Mouse (Mus musculus): ENCODE measurements around the gene Map4k4. TPM values are rescaled to one million over a fixed set of nuclear protein-coding genes. Genes with fewer than 3 reads are reported as not detected.

Map4k4 gene
- polyA plus RNA-seq, 1 experiment from 2014 or later: 68.2 TPM

DNA sequence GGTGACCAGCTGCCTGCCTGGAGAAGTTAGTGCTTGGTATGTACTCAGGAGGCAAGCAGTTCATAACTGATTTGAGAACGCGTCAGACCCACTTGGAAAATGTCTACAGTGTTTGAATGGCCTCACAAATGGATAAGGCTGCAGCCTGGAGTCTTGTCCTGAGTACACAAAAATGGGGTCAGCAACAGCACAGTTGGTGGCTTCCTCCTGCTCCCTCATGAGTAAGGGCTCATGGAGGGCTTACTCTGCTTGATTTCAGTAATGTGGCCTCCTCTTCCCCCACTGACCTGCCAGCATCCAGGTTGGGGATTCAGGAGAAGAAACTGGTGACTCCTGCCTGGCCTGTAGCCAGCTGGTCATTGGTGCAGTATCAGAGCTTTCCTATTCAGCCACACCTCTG is 130.9 kb downstream of the Map4k4 start:
- H3K4me3 ChIP-seq (ENCODE audit: low read depth, low read length): no peak overlapping the region
- WGBS: 90% methylated on average over 2 of the region's 2 CpGs
- no peak overlapping the region for H3K27ac ChIP-seq (ENCODE audit: low read depth, low read length)
- no peak overlapping the region for H3K4me2 ChIP-seq (replicated peaks; ENCODE audit: low read depth, low read length)
- H3K9ac ChIP-seq (ENCODE audit: low read depth, low read length): no peak overlapping the region
- no peaks in the 10 kb centered on the region for H3K36me3 ChIP-seq (ENCODE audit: control insufficient read depth, insufficient read depth, low read length)
- H3K9me3 ChIP-seq (ENCODE audit: control insufficient read depth, low read length): no peaks in the 10 kb centered on the region
- ATAC-seq (ENCODE audit: low FRiP score) (no peak), DNase-seq (ENCODE audit: low spot score) (no peak)
- H3K27me3 ChIP-seq (ENCODE audit: control insufficient read depth, insufficient read depth, low read length): no peaks in the 10 kb centered on the region
- no peaks in the 10 kb centered on the region for H3K4me1 ChIP-seq (replicated peaks; ENCODE audit: control insufficient read depth, insufficient read depth, low read length)

DNA sequence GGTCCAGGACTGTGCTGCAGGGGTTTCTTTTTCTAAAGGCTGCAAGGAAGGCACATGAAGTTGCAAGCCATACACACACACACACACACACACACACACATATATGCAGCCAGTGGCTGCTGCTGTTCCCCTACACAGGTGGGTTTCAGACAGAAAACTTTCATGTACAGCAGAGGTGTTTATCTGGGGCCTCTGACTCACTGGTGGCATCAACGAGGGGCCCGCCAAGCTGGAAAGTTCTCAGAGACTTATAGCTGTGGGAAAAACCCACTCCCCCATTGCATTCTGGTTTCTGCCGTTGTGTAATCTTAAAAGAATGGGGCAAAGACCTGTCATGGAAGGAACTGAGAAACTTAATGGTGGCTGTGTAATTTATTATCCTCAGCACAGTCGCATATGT is 132.6 kb downstream of the Map4k4 start:
- H3K4me3 ChIP-seq (ENCODE audit: low read depth, low read length): no peak overlapping the region
- ATAC-seq (ENCODE audit: low FRiP score): no peak
- no peak for DNase-seq (ENCODE audit: low spot score)
- H3K27me3 ChIP-seq (ENCODE audit: control insufficient read depth, insufficient read depth, low read length): no peaks in the 10 kb centered on the region
- H3K4me1 ChIP-seq (replicated peaks; ENCODE audit: control insufficient read depth, insufficient read depth, low read length): no peaks in the 10 kb centered on the region
- H3K36me3 ChIP-seq (ENCODE audit: control insufficient read depth, insufficient read depth, low read length): no peaks in the 10 kb centered on the region
- H3K27ac ChIP-seq (ENCODE audit: low read depth, low read length): no peak overlapping the region
- 89% methylated on average over 4 of the region's 4 CpGs for WGBS
- no peak overlapping the region for H3K9ac ChIP-seq (ENCODE audit: low read depth, low read length)
- no peaks in the 10 kb centered on the region for H3K9me3 ChIP-seq (ENCODE audit: control insufficient read depth, low read length)
- no peak overlapping the region for H3K4me2 ChIP-seq (replicated peaks; ENCODE audit: low read depth, low read length)

- Histone ChIP-seq H3K27ac (ENCODE audit: low read depth, low read length) (no peak overlapping the region), H3K9ac (ENCODE audit: low read depth, low read length) (no peak overlapping the region), H3K9me3 (ENCODE audit: control insufficient read depth, low read length) (no peaks in the 10 kb centered on the region), H3K4me2 (replicated peaks; ENCODE audit: low read depth, low read length) (no peak overlapping the region), H3K36me3 (ENCODE audit: control insufficient read depth, insufficient read depth, low read length) (no peaks in the 10 kb centered on the region), H3K4me1 (replicated peaks; ENCODE audit: control insufficient read depth, insufficient read depth, low read length) (no peaks in the 10 kb centered on the region), H3K27me3 (ENCODE audit: control insufficient read depth, insufficient read depth, low read length) (no peaks in the 10 kb centered on the region), H3K4me3 (ENCODE audit: low read depth, low read length) (no peak overlapping the region)
- no peak for DNase-seq (ENCODE audit: low spot score)
- WGBS: 76% methylated on average over 12 of the region's 12 CpGs
- ATAC-seq (ENCODE audit: low FRiP score): no peak
Measured at GRCm38 (mm10) chr1:40033743-40034420, 133.2 kb downstream of the Map4k4 start.

- H3K9me3 ChIP-seq (ENCODE audit: control insufficient read depth, low read length): no peaks in the 10 kb centered on the region
- ATAC-seq (ENCODE audit: low FRiP score): no peak
- no peak overlapping the region for H3K4me2 ChIP-seq (replicated peaks; ENCODE audit: low read depth, low read length)
- no peak overlapping the region for H3K4me3 ChIP-seq (ENCODE audit: low read depth, low read length)
- H3K27me3 ChIP-seq (ENCODE audit: control insufficient read depth, insufficient read depth, low read length): no peaks in the 10 kb centered on the region
- H3K9ac ChIP-seq (ENCODE audit: low read depth, low read length): no peak overlapping the region
- H3K36me3 ChIP-seq (ENCODE audit: control insufficient read depth, insufficient read depth, low read length): no peaks in the 10 kb centered on the region
- H3K27ac ChIP-seq (ENCODE audit: low read depth, low read length): no peak overlapping the region
- WGBS: 96% methylated on average over 6 of the region's 6 CpGs
- no peak for DNase-seq (ENCODE audit: low spot score)
- H3K4me1 ChIP-seq (replicated peaks; ENCODE audit: control insufficient read depth, insufficient read depth, low read length): no peaks in the 10 kb centered on the region
Measured at GRCm38 (mm10) chr1:40037831-40038230, 137.1 kb downstream of the Map4k4 start.

- ATAC-seq (ENCODE audit: low FRiP score): no peak
Measured at GRCm38 (mm10) chr1:40045686-40046085, 145.0 kb downstream of the Map4k4 start.

GRCm38 (mm10) chr1:40046600-40046999 is 145.9 kb downstream of the Map4k4 start:
- DNase-seq (ENCODE audit: low spot score): no peak
- 89% methylated on average over 5 of the region's 5 CpGs for WGBS

More at GRCm38 (mm10) chr1:40045686-40046085, 145.0 kb downstream of the Map4k4 start:
- no peak overlapping the region for H3K4me2 ChIP-seq (replicated peaks; ENCODE audit: low read depth, low read length)
- no peak overlapping the region for H3K27ac ChIP-seq (ENCODE audit: low read depth, low read length)
- no peaks in the 10 kb centered on the region for H3K4me1 ChIP-seq (replicated peaks; ENCODE audit: control insufficient read depth, insufficient read depth, low read length)
- DNase-seq (ENCODE audit: low spot score): no peak
- no peaks in the 10 kb centered on the region for H3K27me3 ChIP-seq (ENCODE audit: control insufficient read depth, insufficient read depth, low read length)
- H3K36me3 ChIP-seq (ENCODE audit: control insufficient read depth, insufficient read depth, low read length): no peaks in the 10 kb centered on the region
- WGBS: 89% methylated on average over 6 of the region's 6 CpGs
- no peak overlapping the region for H3K9ac ChIP-seq (ENCODE audit: low read depth, low read length)
- no peak overlapping the region for H3K4me3 ChIP-seq (ENCODE audit: low read depth, low read length)
- H3K9me3 ChIP-seq (ENCODE audit: control insufficient read depth, low read length): no peaks in the 10 kb centered on the region

DNA sequence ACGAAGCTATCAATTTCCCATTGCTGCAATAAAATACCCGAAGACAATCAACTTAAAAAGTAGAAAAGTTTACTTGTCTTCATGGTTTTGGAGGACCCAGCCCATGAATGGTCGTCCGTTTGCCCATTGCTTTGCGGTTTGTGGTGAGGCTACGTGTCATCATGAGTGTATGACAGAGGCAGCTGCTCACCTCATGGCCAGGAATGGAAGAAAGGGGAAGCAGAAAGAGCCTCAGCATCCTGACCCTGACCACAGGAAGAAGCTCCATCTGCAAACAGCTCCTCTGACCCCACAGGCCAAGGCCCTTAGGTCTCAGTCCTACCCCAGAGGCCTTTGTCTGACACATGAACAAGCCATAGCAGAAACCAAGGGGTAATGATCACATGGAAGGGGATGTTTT is 150.4 kb downstream of the Map4k4 start:
- ATAC-seq (ENCODE audit: low FRiP score): no peak
- WGBS: 89% methylated on average over 6 of the region's 6 CpGs
- H3K27ac ChIP-seq (ENCODE audit: low read depth, low read length): no peak overlapping the region
- H3K4me2 ChIP-seq (replicated peaks; ENCODE audit: low read depth, low read length): no peak overlapping the region
- no peaks in the 10 kb centered on the region for H3K27me3 ChIP-seq (ENCODE audit: control insufficient read depth, insufficient read depth, low read length)
- no peak overlapping the region for H3K4me3 ChIP-seq (ENCODE audit: low read depth, low read length)
- H3K4me1 ChIP-seq (replicated peaks; ENCODE audit: control insufficient read depth, insufficient read depth, low read length): no peaks in the 10 kb centered on the region
- H3K9me3 ChIP-seq (ENCODE audit: control insufficient read depth, low read length): no peaks in the 10 kb centered on the region
- no peaks in the 10 kb centered on the region for H3K36me3 ChIP-seq (ENCODE audit: control insufficient read depth, insufficient read depth, low read length)
- no peak for DNase-seq (ENCODE audit: low spot score)
- H3K9ac ChIP-seq (ENCODE audit: low read depth, low read length): no peak overlapping the region

More at GRCm38 (mm10) chr1:40046600-40046999, 145.9 kb downstream of the Map4k4 start:
- Histone ChIP-seq H3K4me1 (replicated peaks; ENCODE audit: control insufficient read depth, insufficient read depth, low read length) (no peaks in the 10 kb centered on the region), H3K27ac (ENCODE audit: low read depth, low read length) (no peak overlapping the region), H3K27me3 (ENCODE audit: control insufficient read depth, insufficient read depth, low read length) (no peaks in the 10 kb centered on the region), H3K4me3 (ENCODE audit: low read depth, low read length) (no peak overlapping the region), H3K36me3 (ENCODE audit: control insufficient read depth, insufficient read depth, low read length) (no peaks in the 10 kb centered on the region), H3K9me3 (ENCODE audit: control insufficient read depth, low read length) (no peaks in the 10 kb centered on the region), H3K4me2 (replicated peaks; ENCODE audit: low read depth, low read length) (no peak overlapping the region), H3K9ac (ENCODE audit: low read depth, low read length) (no peak overlapping the region)
- no peak for ATAC-seq (ENCODE audit: low FRiP score)

DNA sequence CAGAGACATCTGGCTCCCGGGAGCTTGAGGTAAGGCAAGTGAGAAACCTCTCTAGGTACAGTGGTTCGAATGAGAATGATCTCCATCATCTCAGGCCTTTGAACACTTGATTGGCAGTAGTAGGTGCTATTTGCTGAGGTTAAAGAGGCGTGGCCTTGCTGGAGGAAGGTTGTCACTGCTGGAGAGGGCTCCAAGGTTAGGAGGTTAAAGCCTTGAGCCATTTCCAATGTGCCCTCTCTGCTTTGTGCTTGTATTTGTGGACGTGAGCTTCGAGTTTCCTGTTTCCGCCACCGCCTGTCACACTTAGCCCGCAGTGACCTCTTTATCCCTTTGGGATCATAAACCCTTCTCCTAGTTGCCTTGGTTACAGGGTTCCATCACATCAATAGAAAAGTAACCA is 151.4 kb downstream of the Map4k4 start:
- H3K4me2 ChIP-seq (replicated peaks; ENCODE audit: low read depth, low read length): no peak overlapping the region
- H3K9ac ChIP-seq (ENCODE audit: low read depth, low read length): no peak overlapping the region
- H3K27me3 ChIP-seq (ENCODE audit: control insufficient read depth, insufficient read depth, low read length): no peaks in the 10 kb centered on the region
- no peak for DNase-seq (ENCODE audit: low spot score)
- H3K36me3 ChIP-seq (ENCODE audit: control insufficient read depth, insufficient read depth, low read length): no peaks in the 10 kb centered on the region
- no peak overlapping the region for H3K27ac ChIP-seq (ENCODE audit: low read depth, low read length)
- H3K4me3 ChIP-seq (ENCODE audit: low read depth, low read length): no peak overlapping the region
- no peaks in the 10 kb centered on the region for H3K9me3 ChIP-seq (ENCODE audit: control insufficient read depth, low read length)
- WGBS: 63% methylated on average over 8 of the region's 8 CpGs
- no peak for ATAC-seq (ENCODE audit: low FRiP score)
- H3K4me1 ChIP-seq (replicated peaks; ENCODE audit: control insufficient read depth, insufficient read depth, low read length): no peaks in the 10 kb centered on the region

GRCm38 (mm10) chr1:40053071-40053470 is 152.4 kb downstream of the Map4k4 start:
- WGBS: 86% methylated on average over 5 of the region's 5 CpGs
- Histone ChIP-seq H3K4me1 (replicated peaks; ENCODE audit: control insufficient read depth, insufficient read depth, low read length) (no peaks in the 10 kb centered on the region), H3K4me2 (replicated peaks; ENCODE audit: low read depth, low read length) (no peak overlapping the region), H3K27me3 (ENCODE audit: control insufficient read depth, insufficient read depth, low read length) (no peaks in the 10 kb centered on the region), H3K36me3 (ENCODE audit: control insufficient read depth, insufficient read depth, low read length) (no peaks in the 10 kb centered on the region), H3K9ac (ENCODE audit: low read depth, low read length) (no peak overlapping the region), H3K4me3 (ENCODE audit: low read depth, low read length) (no peak overlapping the region), H3K27ac (ENCODE audit: low read depth, low read length) (no peak overlapping the region), H3K9me3 (ENCODE audit: control insufficient read depth, low read length) (no peaks in the 10 kb centered on the region)
- ATAC-seq (ENCODE audit: low FRiP score) (no peak), DNase-seq (ENCODE audit: low spot score) (no peak)
